Mouse (Mus musculus) right cerebral cortex, postnatal 10 days (tissue): ENCODE results near the gene Ube2z.

ENCODE experiments used
- DNase-seq, 2 experiments: peaks; one replicate each; pipeline ENCODE4 v3.0.0; 2021; ENCODE audit warnings: low spot score in 2 of 2

The Ube2z gene

GRCm38 (mm10) chr11:96058309-96058708, 6.9 kb downstream of the Ube2z start:
- no peak for DNase-seq

DNA sequence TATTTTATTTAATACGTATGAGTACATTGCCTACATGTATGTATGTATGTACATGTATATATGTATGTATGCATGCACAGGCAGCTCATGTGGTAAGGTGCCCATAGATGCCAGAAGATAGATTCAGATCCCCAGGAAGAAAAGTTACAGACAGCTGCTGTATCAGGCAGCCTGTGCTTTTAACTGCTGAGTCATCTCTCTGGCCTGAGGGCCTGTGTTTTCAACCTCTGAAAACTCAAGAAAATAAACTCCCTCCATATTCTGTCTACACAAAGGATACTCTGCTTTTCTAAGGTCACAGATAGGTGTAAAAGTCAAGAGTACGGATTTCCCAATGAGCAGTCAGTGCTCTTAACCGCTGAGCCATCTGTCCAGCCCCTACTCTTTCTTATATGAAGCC, 14.3 kb downstream of the Ube2z start:
- no peak for DNase-seq

GRCm38 (mm10) chr11:96049939-96050338, 15.2 kb downstream of the Ube2z start:
- DNase-seq: no peak

GRCm38 (mm10) chr11:96047469-96048373, 17.5 kb downstream of the Ube2z start:
- no peak for DNase-seq

- no peak for DNase-seq
Measured at GRCm38 (mm10) chr11:96046793-96047192, 18.4 kb downstream of the Ube2z start.

GRCm38 (mm10) chr11:96046028-96046427, 19.2 kb downstream of the Ube2z start:
- no peak for DNase-seq

DNA sequence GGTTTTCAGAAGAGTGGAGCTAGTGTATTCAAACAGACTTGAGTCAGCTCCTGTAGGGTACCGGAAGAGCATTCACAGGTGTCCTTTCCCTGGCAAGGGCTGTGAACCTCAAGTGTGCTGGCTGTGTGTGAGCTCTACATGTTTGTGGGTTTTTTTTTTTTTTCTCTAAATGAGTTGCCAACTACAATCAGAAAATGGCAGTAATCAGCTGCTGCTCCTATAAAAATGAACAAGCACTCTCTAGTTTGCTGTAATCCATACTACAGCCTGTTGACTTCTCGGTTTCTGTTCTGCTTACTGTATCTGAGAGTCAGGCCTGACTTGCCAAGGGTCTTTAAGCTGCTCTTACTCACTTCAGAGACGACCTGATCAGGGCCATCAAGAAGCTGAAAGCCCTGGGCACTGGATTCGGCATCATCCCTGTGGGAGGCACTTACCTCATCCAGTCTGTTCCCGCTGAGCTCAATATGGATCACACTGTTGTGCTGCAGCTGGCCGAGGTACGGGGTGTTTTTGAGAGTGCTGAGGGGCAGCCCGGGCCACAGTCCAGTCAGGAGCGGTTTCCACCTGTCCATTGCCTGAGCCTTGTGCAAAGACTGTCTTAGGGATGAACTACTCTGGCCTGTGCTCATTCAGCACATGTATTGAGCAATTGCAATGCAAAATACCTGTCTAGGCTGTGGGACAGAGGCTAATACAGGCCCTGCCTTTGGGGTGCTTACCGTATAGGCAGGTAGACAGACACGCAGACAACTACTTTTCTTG, 20.2 kb downstream of the Ube2z start:
- no peak for DNase-seq

DNA sequence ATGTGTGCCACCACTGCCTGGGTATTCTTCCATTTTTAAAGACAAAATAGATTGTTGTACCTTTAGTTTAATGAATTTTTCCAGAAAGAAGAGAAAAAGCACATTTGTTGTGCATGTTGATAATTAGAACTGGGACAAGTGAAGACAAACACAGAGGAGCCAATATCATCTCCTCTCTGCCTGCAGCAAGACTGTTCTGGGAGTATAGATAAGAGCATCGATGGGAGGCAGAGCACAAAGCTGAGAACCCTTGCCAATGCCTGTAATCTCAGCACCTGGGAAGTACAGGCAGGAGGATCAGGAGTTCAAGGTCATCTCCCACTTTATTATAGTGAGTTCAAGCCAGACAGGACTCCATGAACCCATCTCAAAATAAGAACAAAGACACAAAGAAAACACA, 26.6 kb downstream of the Ube2z start:
- DNase-seq: no peak

DNA sequence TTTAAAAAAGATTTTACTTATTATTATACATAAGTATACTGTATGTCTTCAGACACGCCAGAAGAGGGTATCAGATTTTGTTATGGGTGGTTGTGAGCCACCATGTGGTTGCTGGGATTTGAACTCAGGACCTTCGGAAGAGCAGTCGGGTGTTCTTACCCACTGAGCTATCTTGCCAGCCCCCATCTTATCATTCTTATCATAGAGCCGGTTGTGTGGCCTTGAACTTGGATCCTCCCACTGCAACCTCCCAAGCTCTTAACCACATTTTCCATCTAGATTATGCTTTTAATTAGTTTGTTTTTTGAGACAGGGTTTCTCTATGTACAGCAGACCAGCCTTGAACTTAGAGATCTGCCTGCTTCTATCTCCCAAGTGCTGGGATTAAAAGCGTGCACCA, 27.7 kb downstream of the Ube2z start:
- no peak for DNase-seq

DNA sequence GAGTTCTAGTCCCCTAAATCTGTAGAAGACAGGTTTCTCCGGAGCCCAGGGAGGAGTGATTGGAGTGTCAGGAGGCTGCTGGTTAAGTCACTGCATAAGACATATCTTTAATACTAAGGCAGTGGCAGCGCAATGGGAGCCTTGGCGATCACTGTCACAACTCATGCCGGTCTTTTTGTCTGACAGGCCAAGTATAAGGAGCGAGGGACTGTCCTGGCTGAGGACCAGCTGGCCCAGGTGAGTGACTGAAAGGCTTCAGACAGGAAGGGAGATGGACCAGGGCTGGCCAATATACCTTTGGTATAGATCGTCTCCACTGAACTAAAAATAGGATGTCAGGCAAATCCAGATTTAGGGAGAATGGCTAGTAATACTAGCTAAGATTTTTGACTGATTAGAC, 30.1 kb downstream of the Ube2z start:
- peak; percentile 35 to 50 for DNase-seq

GRCm38 (mm10) chr11:96034596-96035052, 30.6 kb downstream of the Ube2z start, which contains the start of gene Snf8:
Snf8 (plus strand) TSS chr11:96034885.
- peak; percentile 97 for DNase-seq

- no peak for DNase-seq
Measured at GRCm38 (mm10) chr11:96034116-96034515, 31.1 kb downstream of the Ube2z start.

DNA sequence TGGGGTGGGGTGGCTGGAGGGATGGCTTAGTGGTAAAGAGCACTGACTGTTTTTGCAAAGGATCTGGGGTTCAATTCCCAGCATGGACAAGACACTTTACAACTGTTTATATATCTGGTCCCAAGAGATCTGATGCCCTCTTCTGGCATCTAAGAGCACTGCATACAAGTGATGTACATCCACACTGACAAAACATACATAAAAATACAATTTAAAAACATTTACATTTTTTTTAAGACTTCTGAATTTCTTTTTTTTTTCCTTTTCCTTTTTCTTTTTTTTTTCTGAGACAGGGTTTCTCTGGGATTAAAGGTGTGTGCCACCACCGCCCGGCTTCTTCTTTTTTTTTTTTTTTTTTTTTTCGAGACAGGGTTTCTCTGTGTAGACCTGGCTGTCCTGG, 31.9 kb downstream of the Ube2z start:
- DNase-seq: no peak

- DNase-seq: no peak
Measured at GRCm38 (mm10) chr11:96031701-96032100, 33.5 kb downstream of the Ube2z start.

DNA sequence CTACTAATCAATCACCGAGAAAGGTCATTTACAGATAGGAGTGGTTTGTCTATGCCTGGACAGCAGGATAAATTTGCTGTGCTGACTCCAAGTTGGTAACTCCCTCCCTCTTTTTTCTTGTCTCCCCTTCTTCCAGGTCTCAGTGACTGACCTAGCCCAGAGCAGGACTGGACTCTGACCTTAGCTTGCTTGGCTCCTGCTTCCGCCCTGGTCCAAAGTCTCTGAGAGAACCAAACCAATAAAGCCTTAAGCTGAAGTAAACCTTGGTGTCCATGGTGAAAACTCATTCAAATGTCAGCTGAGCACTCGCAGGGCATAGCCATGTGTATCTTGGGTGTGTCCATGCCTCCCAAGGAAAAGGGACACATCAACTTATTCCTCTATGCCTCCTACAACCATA, 34.6 kb downstream of the Ube2z start:
- DNase-seq: no peak

- no peak for DNase-seq
Measured at GRCm38 (mm10) chr11:96028130-96028529, 37.1 kb downstream of the Ube2z start.

- no peak for DNase-seq
Measured at GRCm38 (mm10) chr11:96020622-96021021, 44.6 kb downstream of the Ube2z start.

DNA sequence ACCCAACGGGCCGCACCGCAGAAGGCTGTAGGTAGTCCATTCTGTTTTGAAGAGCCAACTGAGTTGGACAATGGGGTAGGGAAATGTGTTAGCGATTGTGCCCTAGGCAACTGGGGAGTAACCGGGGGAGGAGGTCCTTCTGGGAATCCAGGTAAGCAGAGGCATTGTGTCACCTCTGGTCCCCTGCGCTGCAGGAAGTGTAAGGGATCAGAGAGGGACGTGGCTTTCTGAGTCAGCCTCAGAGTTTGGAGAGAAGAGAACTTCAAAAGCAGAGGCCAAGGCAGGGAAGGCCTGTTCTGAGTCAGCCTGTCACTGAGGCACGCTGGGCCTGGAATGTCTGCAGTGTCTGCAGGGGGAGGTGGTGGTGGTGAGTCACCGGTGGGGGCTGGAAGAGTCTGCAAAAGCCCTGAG, 47.2 kb downstream of the Ube2z start:
- DNase-seq: no peak

- DNase-seq: no peak
Measured at GRCm38 (mm10) chr11:96015421-96015820, 49.8 kb downstream of the Ube2z start.

DNA sequence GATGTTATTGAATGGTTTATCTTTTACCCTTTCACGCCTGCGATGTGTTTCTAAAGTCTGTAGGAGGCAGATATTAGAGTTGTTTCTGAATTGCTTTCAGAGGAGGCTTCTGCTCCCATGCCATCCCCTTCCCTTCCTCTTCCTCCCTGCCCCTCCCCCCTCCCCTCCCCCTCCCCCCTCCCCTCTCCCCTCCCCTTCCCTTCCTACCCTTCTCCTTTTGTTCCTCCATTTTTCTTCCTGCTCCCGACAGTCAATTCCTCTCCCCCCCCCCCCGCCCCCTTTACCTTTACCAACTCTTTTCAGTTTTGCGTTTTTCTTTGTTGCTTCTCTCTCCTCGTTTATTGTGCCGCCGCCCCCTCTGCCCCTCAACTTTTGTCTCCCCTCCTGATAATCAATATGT, 53.2 kb downstream of the Ube2z start:
- no peak for DNase-seq

- DNase-seq: no peak
Measured at GRCm38 (mm10) chr11:96008827-96009226, 56.4 kb downstream of the Ube2z start.

GRCm38 (mm10) chr11:96007516-96008235, 57.5 kb downstream of the Ube2z start:
- no peak for DNase-seq
